Mouse (Mus musculus) adrenal gland, postnatal 10 days (tissue): ENCODE measurements around the gene Ramp1. TPM values are rescaled to one million over a fixed set of nuclear protein-coding genes. Genes with fewer than 3 reads are reported as not detected.

Experiments used
- DNase-seq: peaks from one replicate; pipeline ENCODE4 v3.0.0; 2021; ENCODE audit warnings: mixed read lengths
- total RNA-seq, 2 experiments: library from RNA; stranded (reverse); gene quantifications; 2 replicates each; pipeline ENCODE4 v1.2.3; 2021

The Ramp1 gene
- total RNA-seq, 2 experiments from 2014 or later = 8.3 to 11.3 TPM

DNA sequence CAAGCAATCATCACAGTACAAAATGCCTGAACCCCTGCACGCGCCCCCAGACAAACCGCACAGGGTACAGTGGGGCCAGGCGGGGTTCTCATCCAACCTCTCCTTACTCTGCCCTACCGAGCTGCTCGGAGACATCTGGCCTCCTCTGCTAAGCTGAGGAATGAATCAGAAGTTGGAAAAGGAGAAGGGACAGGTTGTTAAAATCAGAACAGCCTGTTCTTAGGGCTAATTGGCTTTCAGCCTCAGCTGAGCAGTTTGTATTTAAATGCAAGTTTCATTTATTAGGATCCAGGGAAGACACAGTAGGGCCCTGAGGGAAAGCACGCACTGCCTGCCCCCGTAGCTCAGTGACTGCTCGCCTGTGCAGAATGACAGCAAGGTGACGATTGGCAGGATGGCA is 20.2 kb downstream of the Ramp1 start:
- DNase-seq = no peak

DNA sequence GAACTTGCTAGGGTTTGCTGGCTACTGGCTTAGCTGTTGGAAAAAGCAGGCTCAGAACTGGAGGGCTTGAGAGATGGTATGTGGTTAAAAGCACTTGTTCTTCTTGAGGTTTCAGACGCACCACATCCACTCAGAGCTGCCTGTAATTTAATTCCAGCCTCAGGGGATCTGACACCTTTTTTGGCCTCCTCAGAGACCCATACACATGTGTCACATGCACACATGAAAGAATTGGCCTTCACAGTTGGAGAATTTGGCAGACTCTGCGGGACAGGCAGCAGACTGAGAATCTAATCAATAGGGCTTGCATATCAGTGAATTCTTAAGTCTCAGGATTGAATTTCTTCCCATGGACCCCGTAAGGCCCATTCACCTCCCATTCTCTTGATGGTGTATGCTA is 21.5 kb downstream of the Ramp1 start:
- DNase-seq = no peak

DNA sequence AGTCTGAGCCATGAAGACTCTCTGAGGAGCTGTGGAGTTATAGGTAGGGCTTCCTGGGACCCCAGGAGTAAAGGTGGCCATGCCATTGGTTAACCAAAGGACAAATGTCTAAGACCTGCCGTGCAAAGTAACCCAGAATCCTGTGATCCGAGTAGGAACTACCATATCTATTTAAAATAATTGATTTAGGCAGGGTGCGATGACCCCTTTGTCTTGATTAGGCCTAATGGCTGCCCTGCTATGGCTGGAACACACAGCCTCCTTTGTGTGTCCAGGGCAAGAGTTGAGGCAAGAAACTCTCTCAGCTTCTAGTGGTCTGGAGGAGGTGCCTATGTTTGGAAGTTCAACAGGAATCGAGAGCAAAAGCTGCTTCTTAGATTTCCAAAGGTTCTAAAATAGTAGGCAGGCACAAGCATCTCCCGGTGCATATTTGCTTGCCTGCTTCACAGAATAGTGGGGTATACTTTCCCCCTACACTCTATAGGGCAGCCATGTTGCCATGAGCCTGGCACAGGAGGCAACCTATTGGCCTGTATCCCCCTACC is 24.7 kb downstream of the Ramp1 start:
- no peak for DNase-seq

DNA sequence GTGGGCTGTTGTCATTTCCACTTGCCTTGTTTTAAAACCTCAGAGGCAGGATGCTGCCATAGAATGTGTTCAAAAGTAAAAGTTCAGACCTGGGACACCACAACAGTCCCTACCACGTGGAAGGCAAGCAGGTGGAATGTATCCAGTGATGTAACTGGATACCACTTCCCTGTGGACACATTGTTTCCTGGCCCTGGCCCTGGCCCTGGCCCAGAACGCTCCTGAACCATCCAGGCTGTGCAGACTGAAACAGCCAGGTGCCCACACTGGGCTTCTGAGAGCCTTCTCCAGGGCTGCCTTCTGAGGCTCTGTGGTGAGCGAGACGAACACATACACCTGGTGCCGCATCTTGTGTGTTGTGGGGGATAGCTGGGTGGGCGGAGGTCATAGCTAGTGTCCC is 26.0 kb downstream of the Ramp1 start:
- no peak for DNase-seq

DNA sequence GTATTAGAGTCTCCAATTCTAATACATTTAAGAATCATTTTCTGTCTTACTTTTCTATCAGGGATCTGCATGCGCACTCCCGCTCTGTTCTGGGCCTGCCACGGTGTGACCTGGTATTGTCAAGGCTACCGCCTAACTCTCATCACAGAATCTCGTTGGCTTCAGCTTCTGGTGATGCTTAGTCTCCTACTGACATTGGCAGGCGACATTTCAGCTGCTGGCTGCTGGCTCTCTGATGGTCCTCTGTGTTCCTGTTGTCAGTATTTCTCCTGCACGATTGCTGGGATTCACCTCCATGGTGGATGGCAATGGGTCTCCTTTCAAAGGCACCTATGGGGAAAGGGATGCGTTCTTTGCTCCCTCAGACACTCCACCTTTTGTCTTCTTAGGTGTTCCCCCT is 26.7 kb downstream of the Ramp1 start:
- no peak for DNase-seq

DNA sequence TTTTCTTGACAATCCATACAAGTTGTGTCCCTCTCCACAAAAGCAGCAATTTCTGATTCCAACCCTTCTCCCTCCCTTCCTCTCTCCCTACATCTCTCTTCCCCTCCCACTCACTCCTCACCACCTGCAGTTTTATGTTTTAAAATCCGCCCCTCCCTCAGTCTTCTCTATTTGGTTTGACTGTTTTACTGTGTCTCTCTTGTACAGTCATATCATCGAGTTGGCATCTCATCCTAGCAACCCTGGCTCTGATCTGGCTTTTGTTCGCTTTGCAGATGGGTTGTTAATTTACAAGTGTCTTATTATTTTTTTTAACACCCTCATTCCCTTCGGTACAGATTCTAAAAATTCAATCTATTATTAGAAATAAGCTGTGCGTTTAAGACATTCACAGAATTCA is 27.3 kb downstream of the Ramp1 start:
- no peak for DNase-seq

DNA sequence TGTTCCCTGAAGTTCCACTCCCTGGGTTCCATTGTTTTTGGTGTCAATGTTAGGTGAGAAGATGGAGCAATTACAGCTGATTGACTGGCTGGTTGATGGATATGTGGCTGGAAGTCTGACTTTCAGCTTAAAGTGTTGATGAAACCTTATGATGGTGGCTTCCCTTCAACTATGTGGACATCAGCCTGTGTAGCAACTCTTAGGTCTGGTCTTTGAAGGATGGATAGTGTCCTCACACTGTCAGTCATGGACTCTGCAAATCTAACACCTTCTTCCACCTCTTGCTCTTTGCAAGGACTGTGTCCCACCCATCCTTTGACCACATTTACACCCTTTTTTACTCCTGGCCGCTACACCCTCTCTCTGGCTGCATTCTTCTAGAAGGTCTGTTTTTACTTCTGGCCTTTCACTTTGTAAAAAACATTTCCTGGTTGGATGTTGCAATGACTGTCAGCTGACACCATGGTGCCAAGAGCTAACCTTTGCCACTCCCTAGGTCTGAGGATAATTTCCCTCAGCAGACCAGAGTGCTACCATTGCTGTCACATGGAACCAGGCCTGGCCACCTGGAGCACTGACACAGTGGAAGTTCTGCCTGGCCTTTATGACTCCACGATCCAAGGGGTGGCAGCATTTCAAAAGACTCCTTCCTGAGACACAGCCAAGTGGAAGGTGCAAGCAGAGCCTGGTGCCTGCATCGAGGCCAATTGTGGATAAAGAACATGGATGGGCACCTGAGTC is 27.9 kb downstream of the Ramp1 start:
- peak; percentile 38 for DNase-seq

DNA sequence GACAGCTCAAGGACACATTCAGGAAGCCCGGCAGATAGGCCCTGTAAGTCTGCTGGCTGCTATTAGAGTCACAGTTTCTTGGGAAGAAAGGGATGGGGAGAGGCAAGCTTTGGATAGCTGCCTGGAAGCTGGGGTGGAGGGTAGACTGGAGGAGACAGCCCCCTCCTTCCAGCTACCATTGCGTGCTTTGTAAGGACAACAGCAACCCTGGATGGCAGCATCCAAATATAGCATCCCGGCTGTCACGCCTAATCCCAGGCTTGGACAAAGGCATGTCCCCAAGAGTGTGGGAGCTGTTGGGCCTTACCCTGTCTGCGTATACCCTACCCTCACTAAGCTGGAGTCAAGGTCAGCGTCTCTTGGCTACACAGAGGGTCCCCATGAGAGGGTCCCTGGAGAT is 29.7 kb downstream of the Ramp1 start:
- DNase-seq = no peak

DNA sequence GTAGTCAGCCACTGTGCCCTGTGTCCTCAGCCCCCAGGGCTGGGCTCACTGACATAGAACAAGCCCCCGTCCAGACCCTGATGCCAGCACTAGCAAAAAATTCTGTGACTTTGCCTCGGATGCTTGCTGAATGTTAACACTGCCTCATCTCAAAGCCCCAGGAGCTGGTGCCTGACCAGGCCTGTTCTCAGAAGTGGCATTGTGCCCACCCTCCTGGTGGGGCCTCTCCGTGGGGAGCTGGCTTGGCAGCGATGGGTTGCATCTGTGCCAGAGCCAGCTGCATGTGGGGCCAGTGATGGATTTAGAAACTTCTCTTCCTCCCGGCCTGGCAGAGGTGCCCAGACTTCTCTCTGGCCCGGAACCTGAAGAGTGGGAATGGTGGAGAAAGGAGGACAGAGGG is 30.2 kb downstream of the Ramp1 start:
- peak; percentile 83 for DNase-seq

DNA sequence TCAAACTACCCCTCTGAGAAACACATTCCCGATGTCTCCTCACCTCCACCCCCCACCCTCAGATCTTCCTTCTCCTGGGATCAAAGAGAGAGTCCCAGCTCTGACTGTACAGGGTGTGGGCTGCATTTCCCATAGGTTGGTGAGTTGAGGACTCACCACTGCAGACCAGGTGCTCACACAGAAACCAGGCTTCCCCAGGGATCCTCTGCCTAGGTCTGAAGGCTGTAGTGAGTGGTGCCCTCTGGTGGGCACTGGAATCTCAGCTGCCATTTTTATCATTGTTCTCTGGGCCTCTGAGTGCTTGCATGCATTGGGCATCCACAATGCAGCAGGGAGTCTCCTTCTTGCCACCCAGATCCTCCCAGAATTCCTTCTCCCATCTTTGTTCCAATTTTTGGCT is 31.5 kb downstream of the Ramp1 start:
- DNase-seq = peak; percentile 67

DNA sequence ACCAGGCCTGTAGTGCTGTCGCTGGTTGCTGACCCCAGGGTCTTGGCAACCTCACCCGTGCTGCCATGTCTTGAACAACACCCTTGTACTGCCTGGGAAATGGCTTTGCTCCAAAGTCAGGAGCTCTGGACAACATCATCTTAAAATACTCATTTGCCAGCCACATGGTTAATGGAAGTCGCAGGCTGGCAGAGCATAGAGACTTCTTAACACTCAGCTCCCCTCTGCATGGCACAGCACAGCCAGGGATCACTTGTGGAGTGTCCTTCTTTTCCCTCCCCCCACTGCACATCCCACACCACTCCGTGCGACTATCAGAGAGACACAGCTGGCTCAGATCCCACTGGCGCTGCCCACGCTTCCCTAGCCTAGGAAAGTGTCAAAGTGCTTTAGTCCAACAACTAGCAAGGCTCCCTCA is 32.0 kb downstream of the Ramp1 start:
- peak; percentile 36 for DNase-seq

DNA sequence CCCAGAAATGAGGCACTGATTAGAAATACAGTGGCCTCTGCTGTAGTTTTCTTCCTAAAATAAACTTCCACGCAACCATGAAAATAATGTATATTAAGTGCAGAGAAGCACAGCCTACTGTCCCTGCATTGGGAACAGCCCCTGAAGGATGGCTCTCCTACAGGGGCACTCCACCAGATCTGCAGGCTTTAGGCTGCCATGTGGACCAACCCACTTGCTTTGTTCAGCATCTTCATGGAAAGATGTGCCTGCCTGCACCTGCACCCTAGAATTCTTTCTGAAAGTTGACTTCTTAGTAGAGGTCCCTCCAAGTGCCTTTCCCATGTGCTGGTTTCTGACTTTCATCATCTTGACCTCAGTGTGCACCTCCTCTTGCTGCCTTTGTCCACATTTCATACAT is 35.6 kb downstream of the Ramp1 start:
- no peak for DNase-seq

DNA sequence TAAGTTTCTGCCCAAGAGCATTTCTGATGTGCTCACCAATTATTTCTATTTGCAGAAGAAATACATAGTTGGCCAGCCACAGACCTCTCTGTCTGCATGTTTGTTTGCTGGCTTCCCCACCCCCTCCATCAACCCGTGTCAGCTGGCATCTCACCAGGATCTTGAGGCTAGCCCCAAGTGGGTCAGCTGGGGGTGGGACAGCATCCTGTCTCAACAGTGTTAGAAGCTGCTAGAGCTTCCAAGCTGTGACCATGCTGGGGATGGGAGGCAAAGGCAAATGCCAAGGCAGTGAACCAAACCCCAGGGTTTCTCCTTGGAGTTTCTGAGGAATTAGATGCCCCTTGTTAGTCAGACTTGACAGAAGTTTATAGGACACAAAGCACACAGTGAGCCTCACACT is 36.4 kb downstream of the Ramp1 start:
- no peak for DNase-seq

DNA sequence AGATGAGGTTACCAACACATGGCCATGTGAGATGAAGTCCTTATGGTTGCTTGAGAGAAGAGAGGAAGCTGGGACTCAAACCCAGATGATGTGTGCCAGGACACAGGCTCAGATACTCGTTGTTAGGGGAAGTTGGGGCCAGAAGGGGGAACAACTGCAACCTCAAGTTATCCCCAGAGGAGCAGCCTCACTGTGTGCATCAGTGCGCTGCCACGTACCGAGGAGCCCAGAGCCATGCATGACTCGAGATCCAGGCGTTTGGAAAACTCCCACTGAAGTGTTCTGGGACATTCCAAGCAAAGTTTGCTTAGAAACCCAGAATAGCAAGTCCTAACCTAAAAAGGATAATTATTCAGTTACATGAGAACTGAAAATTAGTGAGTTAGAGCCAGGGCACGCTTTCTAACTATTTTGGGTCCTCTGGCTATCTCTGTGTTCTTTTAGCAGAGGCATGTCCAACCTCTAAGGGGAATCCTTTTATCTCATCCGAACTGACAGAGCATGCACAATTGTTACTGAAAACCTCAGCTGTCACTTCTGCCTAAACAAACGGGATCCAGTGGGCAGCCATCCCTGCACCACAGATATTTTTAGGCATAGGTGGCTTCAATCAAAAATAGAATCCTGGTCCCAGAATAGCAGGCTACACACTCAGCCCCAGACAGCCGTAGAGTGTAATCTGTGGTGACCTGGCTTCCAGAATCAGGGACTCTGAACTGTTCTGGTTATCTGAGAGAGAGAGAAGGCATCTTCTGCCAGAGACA is 37.1 kb downstream of the Ramp1 start:
- DNase-seq = no peak

DNA sequence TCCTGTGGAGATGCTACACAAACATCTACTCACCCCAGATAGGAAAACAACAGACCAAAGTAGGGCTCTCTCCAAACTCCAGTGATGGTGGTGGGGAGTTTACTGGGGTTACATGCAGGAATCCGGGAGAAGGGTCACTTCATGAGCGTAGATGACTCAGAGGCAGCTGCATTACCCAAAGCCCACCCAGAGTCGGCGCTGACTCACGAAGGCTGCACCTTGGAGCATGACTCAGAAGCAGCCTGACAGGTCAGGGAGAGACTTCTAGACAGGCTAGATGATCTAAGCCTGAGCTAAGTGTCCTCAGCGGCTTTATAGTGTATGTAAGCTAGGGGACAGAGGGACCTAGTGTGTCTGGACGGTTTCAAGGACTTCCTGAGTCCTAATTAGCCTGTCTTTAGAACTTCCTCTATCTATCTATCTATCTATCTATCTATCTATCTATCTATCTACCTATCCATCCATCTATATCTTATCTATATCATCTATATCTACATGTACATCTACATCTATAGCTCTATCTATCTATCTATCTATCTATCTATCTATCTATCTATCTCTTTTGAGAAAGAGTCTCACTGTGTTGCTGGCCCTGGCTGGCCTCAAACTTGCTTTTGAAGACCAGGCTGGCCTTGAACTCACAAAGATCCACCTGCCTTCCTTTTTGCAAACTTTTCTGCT is 40.2 kb downstream of the Ramp1 start:
- peak; percentile 13 for DNase-seq

DNA sequence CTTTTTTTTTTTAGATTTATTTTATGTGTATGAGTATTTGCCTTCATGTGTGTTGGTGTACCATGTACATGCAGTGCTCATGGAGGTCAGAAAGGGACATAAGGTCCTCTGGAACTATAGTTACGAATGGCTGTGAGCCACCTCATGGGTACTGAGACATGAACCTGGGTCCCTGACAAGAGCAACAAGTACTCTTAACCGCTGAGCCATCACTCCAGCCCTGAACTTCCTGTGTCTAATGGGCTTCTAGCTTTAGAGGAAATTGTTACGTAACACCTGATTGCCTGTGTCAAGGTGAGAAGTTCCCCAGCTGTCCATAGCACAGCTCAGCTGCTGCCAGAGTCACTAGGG is 40.7 kb downstream of the Ramp1 start:
- no peak for DNase-seq

DNA sequence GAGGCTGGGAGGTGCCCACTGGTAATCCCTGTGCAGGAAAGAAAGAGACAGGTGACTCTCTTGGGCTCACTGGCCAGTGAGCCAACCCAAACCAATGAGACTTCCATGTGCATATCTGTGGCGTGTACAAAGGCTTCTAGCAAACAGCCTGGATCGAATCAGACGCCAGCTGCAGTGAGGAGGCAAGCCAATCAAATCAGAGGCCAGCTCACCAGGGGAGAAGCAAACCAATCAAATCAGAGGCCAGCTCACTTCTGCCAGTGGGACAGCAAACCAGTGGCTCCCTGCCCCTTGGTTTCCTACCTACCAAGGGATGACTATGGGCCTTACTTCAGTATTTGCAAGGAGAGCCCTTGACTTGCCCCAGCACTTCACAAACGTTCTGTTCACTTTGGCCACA is 46.9 kb downstream of the Ramp1 start:
- no peak for DNase-seq

DNA sequence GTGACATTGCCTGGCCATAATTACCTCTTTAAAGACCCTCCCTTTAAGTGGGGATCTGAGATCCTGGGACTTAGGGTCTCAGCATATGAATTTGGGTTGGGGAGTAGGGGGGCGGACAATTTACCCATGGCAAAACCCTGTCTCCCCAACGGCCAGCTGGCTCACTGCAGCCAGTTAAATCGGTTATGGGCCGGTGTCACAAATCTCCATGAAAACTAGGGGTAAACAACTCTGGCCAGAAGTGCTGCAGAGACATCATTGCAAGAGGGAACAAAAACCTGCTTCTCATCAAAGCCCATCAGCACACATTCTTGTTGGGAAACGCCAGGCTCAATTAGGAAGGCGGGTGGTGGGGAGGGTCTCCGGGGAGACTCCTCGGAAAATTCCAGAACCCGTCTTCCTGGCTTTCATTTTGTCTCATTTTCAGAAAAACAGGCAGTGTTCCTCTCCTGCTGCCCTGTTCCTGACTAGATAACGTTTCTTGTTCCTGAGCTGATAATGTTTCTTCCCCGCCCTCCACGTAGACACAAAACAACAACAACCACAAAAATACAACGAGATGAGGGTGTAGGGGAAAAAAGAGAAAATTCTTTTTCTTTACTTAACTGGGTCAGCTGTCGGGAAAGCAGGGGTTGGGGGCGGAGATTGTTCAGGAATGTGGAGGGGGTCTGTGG is 47.9 kb downstream of the Ramp1 start:
- DNase-seq = no peak

DNA sequence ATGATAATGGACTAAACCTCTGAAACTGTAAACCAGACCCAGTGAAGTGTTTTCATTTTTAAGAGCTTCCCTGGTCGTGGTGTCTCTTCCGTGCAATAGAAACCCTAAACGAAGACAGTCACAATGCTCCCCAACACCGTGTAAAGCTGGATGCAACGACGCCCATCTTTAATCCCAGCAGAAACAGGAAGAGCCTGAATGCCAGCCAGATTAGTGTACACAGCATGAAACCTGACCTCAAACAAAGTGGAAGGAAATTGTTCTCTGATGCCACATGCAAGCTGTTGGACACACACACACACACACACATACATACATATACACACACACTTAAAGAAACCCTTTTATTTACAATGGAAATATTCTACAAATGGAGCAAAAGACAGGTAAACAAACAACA is 51.5 kb downstream of the Ramp1 start:
- DNase-seq = no peak

DNA sequence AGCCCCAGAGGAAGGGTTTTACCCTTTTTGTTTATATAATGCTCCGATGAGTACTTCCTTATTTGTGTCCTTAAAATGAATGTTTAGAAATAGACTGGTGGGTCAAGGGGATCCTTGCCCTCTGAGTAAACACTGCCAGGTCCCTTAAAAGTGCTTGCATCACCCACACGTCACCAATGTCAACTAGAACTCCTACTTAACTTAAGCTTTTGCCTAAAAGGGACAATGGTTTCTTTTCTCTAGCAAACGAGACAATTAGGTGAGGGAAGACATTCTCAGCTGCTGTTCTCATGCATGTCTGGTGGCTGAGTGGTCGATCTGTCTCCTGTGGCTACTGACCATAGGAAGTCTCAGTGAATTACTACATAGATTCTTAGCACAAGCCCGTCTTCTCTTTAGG is 52.3 kb downstream of the Ramp1 start:
- no peak for DNase-seq

DNA sequence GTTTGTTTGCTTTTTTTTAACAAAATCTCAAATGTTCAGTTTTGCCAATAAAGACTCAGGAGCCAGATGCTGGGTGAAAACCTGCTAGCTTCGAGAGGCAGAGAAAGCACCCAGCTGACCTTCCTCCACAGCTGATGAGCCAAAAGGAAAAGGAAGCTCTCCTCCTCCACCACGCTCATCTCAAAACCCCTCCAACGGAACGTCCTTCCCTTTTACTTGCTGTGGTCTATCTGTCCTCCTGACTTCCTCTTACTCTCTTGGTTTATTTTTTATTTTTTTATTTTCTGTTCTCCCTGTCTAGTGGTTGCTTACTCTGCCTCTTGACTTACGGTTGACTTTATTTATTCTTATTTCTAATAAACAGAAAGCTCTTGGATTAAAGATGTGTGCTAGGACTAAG is 55.8 kb downstream of the Ramp1 start:
- no peak for DNase-seq

DNA sequence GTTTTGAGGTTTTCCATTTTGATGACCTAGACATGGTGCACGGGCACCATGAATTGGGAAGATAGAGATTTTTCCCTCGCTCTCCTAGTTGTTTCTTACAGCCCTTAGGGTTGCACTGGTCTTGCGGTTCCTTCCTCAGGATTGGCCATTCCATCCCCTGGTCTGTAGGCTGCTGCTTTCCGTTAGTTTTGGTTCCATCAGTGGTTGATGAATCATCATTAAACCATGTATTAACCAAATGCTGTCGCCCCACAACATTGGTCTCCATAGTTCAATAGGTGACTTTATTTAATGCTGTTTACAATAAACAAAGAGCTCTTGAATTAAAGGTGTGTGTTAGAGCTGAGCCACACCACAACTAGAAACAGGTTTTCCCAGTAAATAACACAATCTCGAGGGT is 58.1 kb downstream of the Ramp1 start:
- no peak for DNase-seq

DNA sequence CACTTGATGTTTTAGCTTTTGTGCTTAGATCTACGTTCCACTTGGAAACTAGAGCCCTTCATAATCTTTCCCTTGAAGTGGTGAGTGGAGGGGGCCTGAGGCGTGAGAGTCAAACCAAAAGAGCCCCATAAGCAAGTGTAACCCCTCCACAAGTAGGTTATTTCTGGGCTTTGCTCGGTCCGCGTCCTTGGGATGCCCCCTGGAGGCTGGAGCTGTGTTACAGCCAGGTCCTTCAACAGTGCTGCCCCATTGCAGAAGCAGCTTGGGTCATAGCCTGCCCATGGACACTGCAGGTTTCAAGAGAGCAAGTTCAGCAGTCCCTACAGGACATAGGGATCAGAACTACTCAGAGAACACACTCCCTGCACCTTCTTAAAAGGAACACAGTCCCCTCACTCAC is 59.5 kb downstream of the Ramp1 start:
- DNase-seq = peak; percentile 74
